Mouse (Mus musculus): Measurements from ENCODE around the gene Cabin1. TPM values are rescaled to one million over a fixed set of nuclear protein-coding genes. Genes with fewer than 3 reads are reported as not detected.

Gene Cabin1
- total RNA-seq, 2 experiments from 2014 or later: 20.7 to 24.0 TPM

DNA sequence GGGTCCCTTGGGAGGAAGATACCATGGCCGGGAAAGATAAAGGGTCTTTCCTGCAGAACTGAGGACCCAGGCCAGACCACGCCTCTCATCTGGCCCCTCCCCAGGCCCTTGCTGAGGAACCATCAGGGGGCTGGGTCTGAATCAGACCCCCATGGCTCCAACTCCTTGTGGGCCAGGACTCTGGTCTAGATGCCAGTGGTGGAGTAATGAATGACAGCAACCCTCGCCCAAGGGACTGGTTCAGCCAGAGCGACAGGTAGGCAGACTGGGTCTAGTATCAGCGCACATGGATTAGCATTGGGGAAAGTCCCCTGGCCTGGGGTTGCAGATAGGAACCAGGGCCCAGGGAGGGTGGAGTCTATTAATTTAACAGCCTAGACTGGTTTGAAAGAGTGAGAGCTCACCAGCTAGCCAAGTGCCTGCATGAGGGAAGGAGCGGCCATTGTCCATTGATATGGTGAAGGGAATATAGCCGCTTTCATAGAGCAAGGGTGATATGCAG lies 122.4 kb downstream of the Cabin1 start:
- no peak for ATAC-seq (ENCODE audit: poor library complexity, severe bottlenecking)

GRCm38 (mm10) chr10:75637711-75638110 lies 126.4 kb downstream of the Cabin1 start:
- no peak for ATAC-seq (ENCODE audit: poor library complexity, severe bottlenecking)

DNA sequence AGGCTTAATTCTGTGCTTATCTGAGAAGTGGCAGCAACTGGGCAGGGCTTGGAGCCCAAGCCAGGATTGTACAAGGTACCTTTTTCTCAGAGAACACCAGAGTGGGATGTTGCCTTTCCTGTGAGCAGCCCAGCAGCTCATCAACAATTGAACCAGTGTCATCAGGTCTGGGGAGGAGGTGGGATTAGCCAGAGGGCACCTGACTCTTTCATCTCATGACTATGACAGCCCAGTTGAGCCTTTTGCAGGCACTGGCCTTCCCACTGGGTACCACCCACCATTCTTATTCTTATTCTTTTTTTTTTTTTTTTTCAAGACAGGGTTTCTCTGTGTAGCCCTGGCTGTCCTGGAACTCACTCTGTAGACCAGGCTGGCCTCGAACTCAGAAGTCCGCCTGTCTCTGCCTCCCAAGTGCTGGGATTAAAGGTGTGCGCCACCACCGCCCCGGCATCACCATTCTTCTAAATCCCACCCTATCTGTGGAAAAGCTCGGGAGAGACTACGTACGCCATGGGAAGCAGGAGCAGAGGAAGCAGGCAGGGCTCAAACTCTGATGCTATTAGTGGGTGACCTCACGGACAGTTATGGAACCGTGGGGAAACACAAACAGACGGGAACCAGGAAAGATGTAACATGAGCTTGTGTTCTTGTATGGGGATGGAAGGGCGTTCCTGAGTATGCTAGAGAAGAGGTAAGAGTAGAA lies 127.9 kb downstream of the Cabin1 start:
- no peak for ATAC-seq (ENCODE audit: poor library complexity, severe bottlenecking)

DNA sequence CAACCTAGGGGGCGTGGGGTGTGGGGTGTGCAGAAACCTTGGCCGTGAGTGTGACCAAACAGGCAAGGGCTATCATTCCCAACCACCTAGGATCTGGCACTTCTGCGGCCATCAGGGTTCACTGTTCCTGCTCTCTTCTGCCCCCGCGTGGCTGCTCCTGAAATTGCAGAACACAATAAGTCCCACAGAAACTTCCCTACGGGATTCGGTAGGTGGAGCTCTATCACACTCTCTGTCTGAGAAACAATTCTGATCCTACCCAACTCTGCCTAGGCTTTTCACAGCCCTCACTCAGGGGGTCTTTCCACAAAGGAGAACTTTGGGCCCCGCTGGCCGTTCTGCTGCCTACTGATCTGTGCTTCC lies 128.5 kb downstream of the Cabin1 start:
- ATAC-seq (ENCODE audit: poor library complexity, severe bottlenecking): peak; percentile 87

- ATAC-seq (ENCODE audit: poor library complexity, severe bottlenecking): no peak
Measured at GRCm38 (mm10) chr10:75635019-75635692, 129.0 kb downstream of the Cabin1 start.

DNA sequence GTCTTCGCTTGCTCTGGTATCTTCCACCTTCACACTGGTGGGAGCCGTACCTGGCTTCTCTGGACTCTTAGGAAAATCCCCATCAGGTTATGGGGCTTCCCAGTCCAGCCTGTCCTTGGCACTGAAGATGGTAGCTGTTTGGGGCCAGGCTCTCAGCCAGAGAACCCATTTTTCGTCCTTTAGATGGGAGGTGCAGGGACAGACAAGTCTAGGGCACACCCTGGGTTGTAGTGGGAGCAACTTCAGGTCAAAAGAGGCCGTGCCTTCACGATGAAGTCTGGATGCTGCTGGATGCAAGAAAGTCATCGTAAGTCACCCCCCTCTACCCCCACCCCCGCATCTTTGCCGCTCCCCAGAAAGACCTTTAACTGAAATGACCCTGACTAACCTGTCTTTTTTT lies 129.5 kb downstream of the Cabin1 start:
- ATAC-seq (ENCODE audit: poor library complexity, severe bottlenecking): no peak

GRCm38 (mm10) chr10:75633576-75634139 lies 130.5 kb downstream of the Cabin1 start:
- ATAC-seq (ENCODE audit: poor library complexity, severe bottlenecking): no peak

DNA sequence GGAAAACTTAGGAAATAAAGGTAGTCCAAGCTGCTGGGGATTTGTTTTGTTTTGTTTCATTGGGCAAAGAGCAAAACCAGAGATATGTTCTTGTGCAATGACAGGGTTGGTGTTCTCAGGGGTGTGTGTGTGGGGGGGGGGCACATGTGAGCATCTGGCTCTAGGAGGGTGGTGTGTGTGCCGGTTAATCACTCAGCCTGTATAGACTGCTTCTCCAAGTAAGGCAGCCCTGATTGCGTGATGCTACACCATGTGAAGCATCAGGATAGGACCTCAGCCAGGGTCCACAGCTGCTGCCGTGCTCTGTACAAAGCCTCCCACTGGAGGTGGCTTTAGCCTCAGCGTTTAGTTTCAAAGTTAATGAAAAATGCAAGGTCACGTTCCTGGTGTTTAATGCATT lies 131.1 kb downstream of the Cabin1 start:
- ATAC-seq (ENCODE audit: poor library complexity, severe bottlenecking): no peak

DNA sequence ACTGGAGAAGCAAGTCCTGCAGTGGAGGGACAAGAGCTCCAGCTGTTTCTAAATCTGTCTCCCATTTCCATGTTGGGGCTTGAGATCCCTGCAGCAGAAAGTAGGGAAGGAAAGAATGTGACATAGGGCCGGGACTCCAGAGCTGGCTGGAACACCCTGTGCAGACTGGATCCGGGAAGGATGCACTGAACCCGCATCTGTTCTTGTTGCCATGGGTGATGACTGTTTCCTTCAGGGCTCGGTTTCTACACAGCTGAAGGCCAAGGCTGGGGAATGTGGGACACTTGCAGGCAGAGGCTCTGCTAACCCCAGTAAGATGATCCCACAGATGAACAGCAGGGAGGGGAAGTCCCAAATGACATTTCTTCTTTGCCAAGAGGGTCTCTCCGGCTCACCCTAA lies 131.5 kb downstream of the Cabin1 start:
- ATAC-seq (ENCODE audit: poor library complexity, severe bottlenecking): no peak

GRCm38 (mm10) chr10:75627490-75627889 lies 136.7 kb downstream of the Cabin1 start:
- ATAC-seq (ENCODE audit: poor library complexity, severe bottlenecking): no peak

- no peak for ATAC-seq (ENCODE audit: poor library complexity, severe bottlenecking)
Measured at GRCm38 (mm10) chr10:75626991-75627390, 137.2 kb downstream of the Cabin1 start.

GRCm38 (mm10) chr10:75625920-75626319 lies 138.2 kb downstream of the Cabin1 start:
- no peak for ATAC-seq (ENCODE audit: poor library complexity, severe bottlenecking)

GRCm38 (mm10) chr10:75620818-75621217 lies 143.3 kb downstream of the Cabin1 start:
- no peak for ATAC-seq (ENCODE audit: poor library complexity, severe bottlenecking)

GRCm38 (mm10) chr10:75616044-75616443 lies 148.1 kb downstream of the Cabin1 start:
- ATAC-seq (ENCODE audit: poor library complexity, severe bottlenecking): no peak

GRCm38 (mm10) chr10:75610486-75610885 lies 153.7 kb downstream of the Cabin1 start:
- ATAC-seq (ENCODE audit: poor library complexity, severe bottlenecking): no peak

DNA sequence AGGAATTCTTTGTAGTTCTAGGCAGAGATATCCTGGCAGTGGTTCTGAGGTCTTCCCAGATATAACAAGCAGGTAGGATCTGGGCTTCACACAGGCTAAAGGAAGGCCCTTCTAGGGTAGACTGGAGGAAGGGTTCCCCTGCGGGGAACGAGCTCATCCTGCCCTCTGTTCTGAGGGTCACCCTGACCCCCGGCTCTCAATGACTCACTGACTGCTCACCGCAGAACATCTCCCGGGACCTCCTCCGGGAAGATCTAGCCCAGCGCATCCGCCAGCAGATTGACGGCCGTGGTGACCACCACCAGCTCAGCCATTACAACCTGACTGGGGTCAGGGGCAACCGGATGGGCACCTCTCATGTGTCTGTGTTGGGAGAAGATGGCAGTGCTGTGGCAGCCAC lies 155.2 kb downstream of the Cabin1 start:
- ATAC-seq (ENCODE audit: poor library complexity, severe bottlenecking): no peak

GRCm38 (mm10) chr10:75607253-75607652 lies 156.9 kb downstream of the Cabin1 start:
- no peak for ATAC-seq (ENCODE audit: poor library complexity, severe bottlenecking)

DNA sequence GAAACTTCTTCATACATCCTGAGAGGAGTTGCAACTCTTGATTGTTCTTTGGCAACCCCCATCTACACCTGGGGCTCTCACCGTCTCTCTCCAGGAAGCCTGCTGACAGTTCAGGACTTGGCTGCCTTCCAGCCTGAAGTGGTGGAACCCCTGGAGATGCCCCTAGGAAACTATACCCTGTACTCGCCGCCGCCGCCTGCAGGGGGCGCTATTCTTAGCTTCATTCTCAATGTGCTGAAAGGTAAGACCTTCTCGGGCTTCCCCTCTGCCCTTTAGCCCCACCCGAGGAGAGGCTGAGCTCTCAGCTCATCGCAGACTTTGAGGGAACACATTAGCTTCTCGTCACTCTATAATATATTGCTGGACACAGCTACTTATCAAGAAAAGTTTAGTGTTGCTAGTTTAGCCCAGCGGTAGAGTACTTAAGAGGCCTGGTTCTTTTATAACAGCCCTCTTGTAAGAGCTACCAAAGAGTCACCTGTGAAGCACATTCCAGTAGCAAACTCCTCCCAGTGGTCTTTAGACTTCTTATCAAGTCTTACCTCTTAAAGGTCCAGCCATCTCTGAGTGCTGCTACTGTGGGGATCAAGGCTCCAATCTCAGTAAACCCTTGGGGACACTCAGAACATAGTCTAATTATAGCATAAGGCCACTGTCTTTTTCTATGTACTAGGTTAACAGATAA lies 158.8 kb downstream of the Cabin1 start:
- ATAC-seq (ENCODE audit: poor library complexity, severe bottlenecking): no peak

DNA sequence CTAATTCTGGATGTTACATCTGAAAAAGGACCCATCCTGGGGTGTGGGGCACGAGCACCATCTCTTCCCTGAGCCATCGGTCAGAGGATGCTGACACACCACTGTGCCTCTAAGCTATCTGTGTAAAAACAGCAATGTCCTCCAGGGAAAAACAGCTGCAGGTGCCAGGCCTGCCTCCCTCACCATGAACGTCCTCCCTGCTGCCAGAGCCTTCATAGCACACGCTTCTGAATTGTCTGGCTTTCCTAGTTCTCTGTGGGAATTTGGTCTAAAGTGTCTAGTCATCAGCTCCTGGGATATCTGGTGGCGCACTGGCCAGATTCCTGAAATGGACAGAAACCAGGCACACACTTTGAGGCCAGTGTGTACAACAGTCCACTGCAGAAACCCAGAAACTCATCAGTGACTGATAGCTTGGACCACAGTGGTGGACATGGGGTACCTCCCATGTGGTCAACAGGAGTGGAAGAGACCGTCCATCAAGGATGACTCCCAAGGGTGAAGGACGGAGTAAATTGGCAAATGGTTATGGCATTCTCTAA lies 163.9 kb downstream of the Cabin1 start:
- ATAC-seq (ENCODE audit: poor library complexity, severe bottlenecking): no peak

All from megakaryocyte, adult 5-6 weeks (primary cell).